Mouse (Mus musculus): ENCODE data around the gene Spata21. TPM values are rescaled to one million over a fixed set of nuclear protein-coding genes. Genes with fewer than 3 reads are reported as not detected.

Spata21 gene
- polyA plus RNA-seq (2014; fragmentation: Nextera tagmentation; extraction: Ambion mirVana) = not detected in 2 replicates

GRCm38 (mm10) chr4:141088033-141088432 is at the start of gene Spata21:
Gene Spata21, plus strand, starts transcription at chr4:141088333.
- 70% methylated on average over 6 of the region's 6 CpGs for WGBS
- Histone ChIP-seq H3K36me3 (ENCODE audit: control insufficient read depth, insufficient read depth, low read length) (no peaks in the 10 kb centered on the region), H3K4me3 (ENCODE audit: low read depth, low read length) (no peak within 1 kb of the TSS), H3K4me1 (replicated peaks; ENCODE audit: control insufficient read depth, insufficient read depth, low read length) (no peaks in the 10 kb centered on the region), H3K4me2 (ENCODE audit: low read depth, low read length, severe bottlenecking) (no peak within 1 kb of the TSS), H3K27me3 (ENCODE audit: control insufficient read depth, insufficient read depth, low read length) (no peaks in the 10 kb centered on the region), H3K27ac (ENCODE audit: low read depth, low read length) (no peak within 1 kb of the TSS), H3K9me3 (ENCODE audit: control insufficient read depth, low read length) (no peaks in the 10 kb centered on the region), H3K9ac (ENCODE audit: low read length) (no peak within 1 kb of the TSS)
- ATAC-seq (replicated peaks; ENCODE audit: low FRiP score) (no peak), DNase-seq (ENCODE audit: low spot score) (no peak)

- Histone ChIP-seq H3K4me2 (ENCODE audit: low read depth, low read length, severe bottlenecking) (no peak overlapping the region), H3K4me1 (replicated peaks; ENCODE audit: control insufficient read depth, insufficient read depth, low read length) (peaks cover 2% of the 10 kb centered on the region; the same call in 1 of the 2 replicates), H3K27ac (ENCODE audit: low read depth, low read length) (no peak overlapping the region), H3K9me3 (ENCODE audit: control insufficient read depth, low read length) (no peaks in the 10 kb centered on the region), H3K36me3 (ENCODE audit: control insufficient read depth, insufficient read depth, low read length) (no peaks in the 10 kb centered on the region; the same call in 1 of the 2 replicates), H3K9ac (ENCODE audit: low read length) (no peak overlapping the region), H3K27me3 (ENCODE audit: control insufficient read depth, insufficient read depth, low read length) (no peaks in the 10 kb centered on the region), H3K4me3 (ENCODE audit: low read depth, low read length) (no peak overlapping the region)
- ATAC-seq (replicated peaks; ENCODE audit: low FRiP score) = no peak
- WGBS = 63% methylated on average over 12 of the region's 12 CpGs
- DNase-seq (ENCODE audit: low spot score) = peak; percentile 60
Observed at GRCm38 (mm10) chr4:141041117-141041516, 47.0 kb upstream of the Spata21 start.

GRCm38 (mm10) chr4:141044816-141045215 is 43.3 kb upstream of the Spata21 start:
- no peak overlapping the region for H3K9ac ChIP-seq (ENCODE audit: low read length)
- ATAC-seq (replicated peaks; ENCODE audit: low FRiP score) = peak; percentile 51
- no peak overlapping the region for H3K27ac ChIP-seq (ENCODE audit: low read depth, low read length)
- 26% methylated on average over 8 of the region's 8 CpGs for WGBS
- no peaks in the 10 kb centered on the region for H3K9me3 ChIP-seq (ENCODE audit: control insufficient read depth, low read length)
- no peak overlapping the region for H3K4me2 ChIP-seq (ENCODE audit: low read depth, low read length, severe bottlenecking)
- DNase-seq (ENCODE audit: low spot score) = peak; percentile 87
- H3K27me3 ChIP-seq (ENCODE audit: control insufficient read depth, insufficient read depth, low read length) = no peaks in the 10 kb centered on the region
- H3K4me3 ChIP-seq (ENCODE audit: low read depth, low read length) = no peak overlapping the region
- peaks cover 18% of the 10 kb centered on the region for H3K4me1 ChIP-seq (replicated peaks; ENCODE audit: control insufficient read depth, insufficient read depth, low read length)
- no peaks in the 10 kb centered on the region; the same call in 1 of the 2 replicates for H3K36me3 ChIP-seq (ENCODE audit: control insufficient read depth, insufficient read depth, low read length)

GRCm38 (mm10) chr4:141048810-141049475 is 39.2 kb upstream of the Spata21 start:
- H3K4me1 ChIP-seq (replicated peaks; ENCODE audit: control insufficient read depth, insufficient read depth, low read length) = peaks cover 50% of the 10 kb centered on the region
- no peaks in the 10 kb centered on the region for H3K36me3 ChIP-seq (ENCODE audit: control insufficient read depth, insufficient read depth, low read length)
- WGBS = 37% methylated on average over 17 of the region's 17 CpGs
- H3K27me3 ChIP-seq (ENCODE audit: control insufficient read depth, insufficient read depth, low read length) = no peaks in the 10 kb centered on the region
- peak overlapping the region; percentile 97 for H3K27ac ChIP-seq (ENCODE audit: low read depth, low read length)
- DNase-seq (ENCODE audit: low spot score) (no peak), ATAC-seq (replicated peaks; ENCODE audit: low FRiP score) (peak; percentile 19)
- no peaks in the 10 kb centered on the region for H3K9me3 ChIP-seq (ENCODE audit: control insufficient read depth, low read length)
- peak overlapping the region; percentile 39 for H3K9ac ChIP-seq (ENCODE audit: low read length)
- no peak overlapping the region; the same call in 1 of the 2 replicates for H3K4me3 ChIP-seq (ENCODE audit: low read depth, low read length)
- peak overlapping the region; percentile 40 for H3K4me2 ChIP-seq (ENCODE audit: low read depth, low read length, severe bottlenecking)

- H3K4me1 ChIP-seq (replicated peaks; ENCODE audit: control insufficient read depth, insufficient read depth, low read length) = peaks cover 54% of the 10 kb centered on the region
- H3K9me3 ChIP-seq (ENCODE audit: control insufficient read depth, low read length) = no peaks in the 10 kb centered on the region
- ATAC-seq (replicated peaks; ENCODE audit: low FRiP score) (peak; percentile 68), DNase-seq (ENCODE audit: low spot score) (peak; percentile 86)
- H3K4me2 ChIP-seq (ENCODE audit: low read depth, low read length, severe bottlenecking) = peak overlapping the region; percentile 40
- peak overlapping the region; percentile 97 for H3K27ac ChIP-seq (ENCODE audit: low read depth, low read length)
- no peak overlapping the region; the same call in 1 of the 2 replicates for H3K4me3 ChIP-seq (ENCODE audit: low read depth, low read length)
- H3K27me3 ChIP-seq (ENCODE audit: control insufficient read depth, insufficient read depth, low read length) = no peaks in the 10 kb centered on the region
- WGBS = 18% methylated on average over 4 of the region's 4 CpGs
- H3K36me3 ChIP-seq (ENCODE audit: control insufficient read depth, insufficient read depth, low read length) = no peaks in the 10 kb centered on the region
- peak overlapping the region; percentile 39 for H3K9ac ChIP-seq (ENCODE audit: low read length)
Observed at GRCm38 (mm10) chr4:141049476-141049835, 38.7 kb upstream of the Spata21 start.

GRCm38 (mm10) chr4:141052442-141052841 is 35.7 kb upstream of the Spata21 start:
- H3K9me3 ChIP-seq (ENCODE audit: control insufficient read depth, low read length) = no peaks in the 10 kb centered on the region
- H3K9ac ChIP-seq (ENCODE audit: low read length) = peak overlapping the region; percentile 47; the same call in 1 of the 2 replicates
- H3K4me2 ChIP-seq (ENCODE audit: low read depth, low read length, severe bottlenecking) = peak overlapping the region; percentile 0; the same call in 1 of the 2 replicates
- H3K27ac ChIP-seq (ENCODE audit: low read depth, low read length) = peak overlapping the region; percentile 79
- peaks cover 52% of the 10 kb centered on the region for H3K4me1 ChIP-seq (replicated peaks; ENCODE audit: control insufficient read depth, insufficient read depth, low read length)
- DNase-seq (ENCODE audit: low spot score) (no peak), ATAC-seq (replicated peaks; ENCODE audit: low FRiP score) (no peak)
- WGBS = 80% methylated on average over 12 of the region's 12 CpGs
- no peaks in the 10 kb centered on the region for H3K36me3 ChIP-seq (ENCODE audit: control insufficient read depth, insufficient read depth, low read length)
- H3K27me3 ChIP-seq (ENCODE audit: control insufficient read depth, insufficient read depth, low read length) = no peaks in the 10 kb centered on the region
- H3K4me3 ChIP-seq (ENCODE audit: low read depth, low read length) = no peak overlapping the region

- Histone ChIP-seq H3K9ac (ENCODE audit: low read length) (peak overlapping the region; percentile 47), H3K4me3 (ENCODE audit: low read depth, low read length) (peak overlapping the region; percentile 10; the same call in 1 of the 2 replicates), H3K36me3 (ENCODE audit: control insufficient read depth, insufficient read depth, low read length) (no peaks in the 10 kb centered on the region), H3K4me1 (replicated peaks; ENCODE audit: control insufficient read depth, insufficient read depth, low read length) (peaks cover 52% of the 10 kb centered on the region), H3K4me2 (ENCODE audit: low read depth, low read length, severe bottlenecking) (peak overlapping the region; percentile 33; the same call in 1 of the 2 replicates), H3K27me3 (ENCODE audit: control insufficient read depth, insufficient read depth, low read length) (no peaks in the 10 kb centered on the region), H3K9me3 (ENCODE audit: control insufficient read depth, low read length) (no peaks in the 10 kb centered on the region), H3K27ac (ENCODE audit: low read depth, low read length) (peak overlapping the region; percentile 79)
- DNase-seq (ENCODE audit: low spot score) (no peak), ATAC-seq (replicated peaks; ENCODE audit: low FRiP score) (no peak)
- WGBS = 19% methylated on average over 8 of the region's 8 CpGs
Observed at GRCm38 (mm10) chr4:141053138-141053537, 35.0 kb upstream of the Spata21 start.

- DNase-seq (ENCODE audit: low spot score) (peak; percentile 77), ATAC-seq (replicated peaks; ENCODE audit: low FRiP score) (peak; percentile 63)
- H3K27me3 ChIP-seq (ENCODE audit: control insufficient read depth, insufficient read depth, low read length) = no peaks in the 10 kb centered on the region
- 0 out of 2 replicates have a peak overlapping the region, but pooled peaks have one; percentile 0 for H3K4me3 ChIP-seq (ENCODE audit: low read depth, low read length)
- peak overlapping the region; percentile 47 for H3K9ac ChIP-seq (ENCODE audit: low read length)
- peak overlapping the region; percentile 79 for H3K27ac ChIP-seq (ENCODE audit: low read depth, low read length)
- no peaks in the 10 kb centered on the region for H3K36me3 ChIP-seq (ENCODE audit: control insufficient read depth, insufficient read depth, low read length)
- 6% methylated on average over 17 of the region's 17 CpGs for WGBS
- H3K4me2 ChIP-seq (ENCODE audit: low read depth, low read length, severe bottlenecking) = peak overlapping the region; percentile 33
- no peaks in the 10 kb centered on the region for H3K9me3 ChIP-seq (ENCODE audit: control insufficient read depth, low read length)
- H3K4me1 ChIP-seq (replicated peaks; ENCODE audit: control insufficient read depth, insufficient read depth, low read length) = peaks cover 47% of the 10 kb centered on the region
Observed at GRCm38 (mm10) chr4:141053568-141054161, 34.5 kb upstream of the Spata21 start.
